Mouse (Mus musculus): ENCODE results near the gene Hacl1.

The Hacl1 gene

GRCm38 (mm10) chr14:31640890-31641505, at the start of gene Hacl1, which contains the start of gene Btd:
Gene Hacl1, minus strand, starts transcription at chr14:31641286.
Gene Btd, plus strand, starts transcription at chr14:31641028.
- DNase-seq, result peak; percentile 83

- DNase-seq, result no peak
Observed at GRCm38 (mm10) chr14:31686231-31686630, 45.1 kb upstream of the Hacl1 start.

GRCm38 (mm10) chr14:31685680-31686079, 44.6 kb upstream of the Hacl1 start:
- DNase-seq, result no peak

- DNase-seq, result no peak
Observed at GRCm38 (mm10) chr14:31684343-31685040, 43.4 kb upstream of the Hacl1 start.

- DNase-seq, result no peak
Observed at GRCm38 (mm10) chr14:31683610-31684009, 42.5 kb upstream of the Hacl1 start.

GRCm38 (mm10) chr14:31681931-31682555, 41.0 kb upstream of the Hacl1 start:
- no peak for DNase-seq

GRCm38 (mm10) chr14:31681291-31681690, 40.2 kb upstream of the Hacl1 start:
- no peak for DNase-seq

- DNase-seq, result no peak
Observed at GRCm38 (mm10) chr14:31680656-31681055, 39.6 kb upstream of the Hacl1 start.

- no peak for DNase-seq
Observed at GRCm38 (mm10) chr14:31671635-31672320, 30.7 kb upstream of the Hacl1 start.

GRCm38 (mm10) chr14:31669642-31670490, 28.8 kb upstream of the Hacl1 start:
- peak; percentile 23 for DNase-seq

GRCm38 (mm10) chr14:31669161-31669611, 28.1 kb upstream of the Hacl1 start:
- DNase-seq, result peak; percentile 37

GRCm38 (mm10) chr14:31668326-31668725, 27.2 kb upstream of the Hacl1 start:
- DNase-seq, result no peak

- no peak for DNase-seq
Observed at GRCm38 (mm10) chr14:31667741-31668140, 26.7 kb upstream of the Hacl1 start.

GRCm38 (mm10) chr14:31666931-31667705, 26.0 kb upstream of the Hacl1 start:
- DNase-seq, result peak; percentile 14

GRCm38 (mm10) chr14:31665566-31665940, 24.5 kb upstream of the Hacl1 start:
- no peak for DNase-seq

- no peak for DNase-seq
Observed at GRCm38 (mm10) chr14:31664903-31665565, 23.9 kb upstream of the Hacl1 start.

GRCm38 (mm10) chr14:31664100-31664902, 23.2 kb upstream of the Hacl1 start:
- DNase-seq, result no peak

- no peak for DNase-seq
Observed at GRCm38 (mm10) chr14:31663376-31664099, 22.5 kb upstream of the Hacl1 start.

- DNase-seq, result peak; percentile 59
Observed at GRCm38 (mm10) chr14:31662555-31663211, 21.6 kb upstream of the Hacl1 start.
